Mouse (Mus musculus): Measurements from ENCODE around the gene AU040320. TPM values are rescaled to one million over a fixed set of nuclear protein-coding genes. Genes with fewer than 3 reads are reported as not detected.

Gene AU040320
- polyA plus RNA-seq, 1 experiment, result 20.9 TPM

DNA sequence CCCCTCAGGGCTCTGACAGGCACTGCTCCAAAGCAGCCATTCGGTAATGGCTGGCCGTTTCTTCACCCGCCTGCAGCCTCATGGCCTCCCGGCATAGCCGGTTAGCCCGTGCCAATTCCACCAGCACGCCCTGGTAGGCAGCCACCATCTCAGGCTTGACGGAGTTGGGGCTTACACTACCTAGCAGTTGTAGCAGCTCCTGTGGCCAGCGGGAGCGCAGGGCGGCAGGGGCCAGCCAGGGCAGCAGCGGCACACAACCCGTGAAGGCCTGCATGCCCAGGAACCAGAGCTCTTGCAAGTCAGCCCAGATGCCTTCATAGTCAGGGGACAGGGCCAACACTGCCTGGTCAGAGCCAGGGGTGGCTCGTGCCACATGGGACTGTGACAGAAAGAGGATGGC is 8.5 kb upstream of the AU040320 start:
- TF ChIP-seq GATA1 (IDR thresholded peaks at IDR 0.05; ENCODE audit: low read length), result no peak

DNA sequence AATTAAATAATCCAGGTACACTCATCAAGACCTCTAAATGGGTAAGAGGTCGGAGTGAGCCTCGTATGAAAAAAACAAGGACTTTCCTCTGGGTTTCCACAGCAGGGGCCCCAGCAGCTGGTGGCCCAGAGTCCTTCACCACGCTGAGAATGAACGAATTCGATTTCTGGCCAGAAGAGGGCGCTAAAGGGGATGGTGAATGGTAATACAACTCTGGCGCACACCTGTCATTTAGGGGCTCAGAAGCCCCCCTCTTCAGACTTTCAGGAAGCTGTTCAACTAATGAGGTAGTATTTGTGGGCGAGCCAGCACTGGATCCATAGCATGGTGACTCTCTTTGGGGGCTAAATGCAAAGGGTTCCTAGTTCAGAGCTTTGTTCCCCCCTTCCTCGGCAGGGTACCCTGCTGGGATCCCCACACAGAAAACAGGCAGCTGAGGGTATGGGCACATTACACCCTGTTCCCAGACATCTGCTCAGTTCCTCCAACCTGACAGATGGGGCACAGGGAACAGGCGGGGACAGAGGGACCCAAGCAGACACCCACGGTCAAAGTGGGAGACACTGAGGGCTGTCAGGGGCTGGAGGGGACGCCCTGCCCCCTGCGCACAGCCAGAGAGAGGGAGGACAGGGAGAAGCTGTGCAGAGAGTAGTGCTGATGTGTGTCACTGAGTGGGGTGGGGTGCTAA is 7.7 kb upstream of the AU040320 start:
- TF ChIP-seq GATA1 (IDR thresholded peaks at IDR 0.05; ENCODE audit: low read length), result no peak

DNA sequence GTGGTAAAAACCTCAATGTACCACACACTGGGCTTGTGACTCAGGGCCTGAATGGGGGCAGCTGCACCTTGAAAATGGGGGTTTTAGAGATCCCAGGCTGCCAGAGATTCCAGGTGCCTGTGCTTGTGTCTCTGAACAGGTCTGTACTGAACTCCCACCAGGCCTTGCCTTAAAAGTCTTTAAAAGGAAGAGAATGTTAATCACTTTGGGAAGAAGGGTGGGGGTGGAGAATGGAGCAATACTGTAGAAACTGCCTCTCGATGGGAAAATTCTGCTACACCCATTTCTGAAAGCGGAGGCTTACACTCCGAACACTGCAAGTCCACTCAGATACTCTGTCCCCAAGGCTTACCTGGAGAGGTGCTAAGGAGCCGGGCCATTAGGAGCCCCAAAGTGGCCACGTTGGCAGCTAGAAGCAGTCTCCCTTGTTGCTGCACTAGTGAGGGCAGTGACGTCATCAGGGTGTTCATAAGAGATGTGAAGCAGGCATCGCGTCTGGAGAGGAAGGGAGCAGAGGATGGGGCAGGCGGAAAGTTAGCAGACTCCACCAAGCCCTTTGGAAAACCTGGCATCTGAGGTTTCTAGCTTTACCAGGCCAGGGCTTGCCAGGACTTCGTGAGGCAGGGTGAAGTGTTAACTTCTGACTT is 7.0 kb upstream of the AU040320 start:
- TF ChIP-seq GATA1 (IDR thresholded peaks at IDR 0.05; ENCODE audit: low read length), result no peak

DNA sequence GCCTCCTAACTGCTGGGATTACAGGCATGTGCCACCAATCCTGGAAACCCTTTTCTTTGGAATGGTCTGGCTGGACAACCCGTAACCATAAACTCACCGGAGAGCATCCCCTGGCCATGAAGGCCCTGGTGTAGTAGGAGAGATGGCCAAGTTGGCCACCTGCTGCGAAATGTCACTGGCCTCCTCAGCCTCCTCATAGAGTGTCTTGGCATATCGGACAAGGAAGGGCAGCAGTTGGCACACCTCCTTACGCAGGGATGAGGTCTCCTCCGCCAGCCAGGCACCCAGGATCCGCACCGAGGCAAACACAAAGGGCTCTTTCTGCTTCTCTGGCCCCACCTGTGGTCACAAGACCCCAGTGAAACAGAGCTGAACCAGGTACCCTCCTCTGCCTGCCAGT is 5.0 kb upstream of the AU040320 start:
- no peak for TF ChIP-seq GATA1 (IDR thresholded peaks at IDR 0.05; ENCODE audit: low read length)

DNA sequence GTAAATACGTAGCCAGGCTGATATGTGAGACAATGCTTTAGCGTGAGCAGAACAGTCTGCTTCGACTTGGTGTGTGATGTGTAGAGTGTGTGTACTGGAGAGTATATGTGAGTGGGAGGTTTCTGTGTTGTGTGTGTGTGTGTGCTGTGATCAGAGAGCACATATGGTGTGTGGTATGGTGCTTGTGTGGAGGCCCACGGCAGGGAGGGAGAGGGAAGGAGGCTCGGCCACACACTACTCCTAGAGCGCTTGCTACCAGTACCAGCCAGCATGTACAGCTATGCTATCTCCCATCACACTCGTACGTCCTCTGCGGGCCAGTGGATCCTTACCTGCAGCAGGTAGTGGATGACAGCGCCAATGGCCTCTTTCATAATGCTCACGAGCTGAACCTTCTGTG is 3.8 kb upstream of the AU040320 start:
- no peak for TF ChIP-seq GATA1 (IDR thresholded peaks at IDR 0.05; ENCODE audit: low read length)

DNA sequence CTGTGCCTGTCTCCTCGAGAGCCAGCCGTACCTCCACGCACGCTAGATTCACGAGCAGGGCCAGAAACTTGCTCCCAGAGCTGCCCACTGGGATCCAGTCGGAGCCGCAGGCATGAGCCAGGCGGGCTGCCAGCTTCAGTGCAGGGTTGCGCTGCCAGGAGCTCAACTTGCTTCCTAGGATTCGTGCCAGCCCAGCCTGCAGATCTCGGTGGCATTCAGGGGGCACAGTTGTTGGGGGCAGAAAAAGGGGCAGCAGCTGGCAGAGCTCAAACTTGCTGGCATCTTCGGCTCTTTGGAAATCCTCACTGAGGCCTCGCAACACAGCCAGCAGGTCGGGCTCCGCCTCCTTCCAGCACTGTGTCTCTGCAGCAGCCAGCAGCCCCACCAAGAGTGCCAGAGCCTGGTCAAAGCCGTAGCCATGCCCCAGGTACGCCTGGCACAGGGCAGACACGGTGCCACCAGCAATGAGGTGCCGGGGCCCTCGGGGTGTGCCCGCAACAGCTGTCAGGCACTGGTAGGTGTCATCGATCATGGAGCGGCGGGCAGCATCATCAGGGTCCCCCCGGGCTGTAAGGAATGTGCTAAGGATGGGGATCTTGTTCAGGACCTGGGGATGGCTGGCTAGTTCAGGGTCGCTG is 3.2 kb upstream of the AU040320 start:
- no peak for TF ChIP-seq GATA1 (IDR thresholded peaks at IDR 0.05; ENCODE audit: low read length)

DNA sequence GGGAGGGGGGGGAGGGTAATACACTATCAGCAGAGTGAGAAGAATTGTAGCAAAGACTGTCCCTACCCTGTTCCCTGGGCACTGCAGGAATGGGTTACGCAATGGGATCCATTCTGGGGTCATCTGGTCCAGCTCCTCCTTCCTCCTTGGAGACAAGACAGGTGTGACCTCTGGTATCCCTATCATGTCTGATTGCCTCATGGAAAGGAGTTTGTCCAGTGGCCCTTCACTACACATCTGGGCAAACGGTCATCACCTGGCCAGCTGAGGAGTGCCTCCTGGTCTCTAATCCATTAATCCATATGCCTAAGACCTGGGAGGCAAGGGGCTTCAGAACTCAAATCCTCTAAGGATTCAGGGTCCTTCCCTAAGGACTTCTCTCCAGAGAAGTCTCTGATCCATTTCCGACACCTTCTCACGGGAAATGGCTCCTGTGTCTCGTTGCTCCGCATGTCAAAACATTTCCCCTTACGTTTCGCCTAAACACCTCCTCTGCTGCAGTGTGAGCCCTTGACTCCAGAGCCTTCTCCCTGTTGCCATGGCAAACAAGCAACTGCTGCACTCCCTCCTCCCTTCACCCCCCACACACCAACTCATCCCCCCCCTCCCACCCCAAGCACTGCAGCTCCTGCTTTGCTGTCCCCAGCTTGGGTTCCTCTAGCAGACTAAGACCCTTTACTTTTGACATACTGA is 2.3 kb upstream of the AU040320 start:
- TF ChIP-seq GATA1 (IDR thresholded peaks at IDR 0.05; ENCODE audit: low read length), result no peak

DNA sequence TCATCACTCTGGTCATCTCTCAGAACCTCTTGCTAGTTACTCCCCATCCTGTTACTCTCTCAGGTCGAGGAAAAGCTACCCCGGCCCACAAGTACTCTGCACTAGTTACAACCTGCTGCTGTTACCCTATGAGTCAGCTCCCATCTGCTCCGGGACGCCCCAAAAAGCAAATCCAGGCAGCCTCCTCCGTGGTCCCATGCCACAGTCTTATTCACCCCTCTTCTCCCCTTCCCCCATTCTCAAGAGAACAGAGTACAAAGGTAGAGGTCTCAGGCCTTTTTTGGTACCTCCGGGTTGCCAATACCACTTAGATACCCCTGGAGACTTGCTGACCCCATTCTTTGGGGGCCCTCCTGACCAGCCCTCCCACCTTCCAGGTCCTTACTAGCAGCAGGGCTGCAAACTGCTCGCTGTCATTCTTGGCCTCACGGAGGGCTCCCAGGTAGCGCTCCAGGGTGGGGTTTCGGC is 1.8 kb upstream of the AU040320 start:
- TF ChIP-seq GATA1 (IDR thresholded peaks at IDR 0.05; ENCODE audit: low read length), result no peak

DNA sequence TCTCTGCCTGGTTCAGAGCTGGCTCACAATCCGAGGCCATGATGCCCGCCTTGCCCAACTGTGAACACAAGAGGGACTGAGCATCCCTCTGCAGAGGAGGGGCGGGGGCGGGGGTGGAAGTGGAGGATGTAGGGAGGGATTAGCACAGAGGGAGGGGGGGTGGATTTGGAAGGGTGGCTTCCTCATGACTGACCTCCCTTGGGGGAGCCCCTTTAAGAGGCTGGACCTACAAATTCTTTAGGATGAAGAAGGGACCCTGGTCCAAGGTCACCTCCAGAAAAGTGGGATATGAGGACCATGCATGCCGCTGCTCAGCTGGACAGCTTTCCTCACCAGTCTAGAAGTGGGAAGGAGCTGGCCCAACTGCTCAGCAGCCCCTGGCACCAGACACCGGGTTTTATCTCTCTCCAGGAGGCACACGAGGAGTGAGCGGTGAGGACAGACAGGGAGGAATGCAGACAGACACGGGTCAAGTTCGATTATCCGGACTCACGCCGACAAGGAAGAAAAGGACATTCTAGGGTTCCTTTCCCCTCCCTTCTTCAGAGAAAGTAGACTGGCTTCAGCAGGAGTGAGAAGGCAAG is 1.2 kb upstream of the AU040320 start:
- TF ChIP-seq GATA1 (IDR thresholded peaks at IDR 0.05; ENCODE audit: low read length), result no peak

DNA sequence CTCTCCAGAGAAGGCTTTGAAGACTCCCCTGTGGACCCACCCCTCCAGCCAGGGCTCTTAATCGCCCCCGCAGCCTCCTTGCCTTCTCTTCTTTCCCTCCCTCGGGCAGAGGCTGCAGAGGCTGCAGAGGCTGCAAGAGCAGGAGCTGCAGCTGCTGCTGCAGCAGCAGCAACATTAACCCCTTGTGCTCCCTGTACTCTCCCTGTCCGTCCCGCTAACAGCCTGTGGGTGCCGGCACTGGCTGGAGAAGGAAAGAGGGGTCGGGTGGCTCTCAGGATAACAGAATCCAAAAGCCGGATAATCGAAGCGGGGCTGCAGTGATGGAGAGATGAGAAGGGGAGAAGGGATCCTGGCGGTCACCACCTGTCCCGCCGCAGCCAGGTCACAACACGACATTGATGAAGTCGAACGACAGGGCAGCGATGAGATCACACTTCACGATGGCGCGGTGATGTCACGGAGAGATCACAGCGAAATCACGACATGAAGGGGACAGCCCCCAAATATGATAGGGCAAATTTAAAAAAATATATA is 669 bp upstream of the AU040320 start:
- no peak for TF ChIP-seq GATA1 (IDR thresholded peaks at IDR 0.05; ENCODE audit: low read length)

DNA sequence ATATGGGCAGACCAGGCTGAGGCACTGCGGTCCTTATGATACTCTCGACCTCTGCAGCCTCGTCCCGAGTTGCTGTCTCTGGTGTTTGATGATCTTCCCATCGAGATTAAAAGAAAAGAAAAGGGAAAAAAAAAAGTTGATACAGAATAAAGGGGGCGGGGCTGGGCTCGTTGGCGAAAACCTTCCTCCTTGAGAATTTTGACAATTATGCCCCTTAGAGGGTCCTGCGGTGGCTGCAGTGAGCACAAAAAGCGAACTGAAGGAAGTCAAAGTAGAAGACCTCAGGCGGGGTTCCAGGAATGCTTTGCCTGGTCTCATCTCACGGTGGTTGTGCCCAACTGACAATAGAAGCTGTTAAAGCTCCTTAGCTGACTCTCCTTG is 877 bp downstream of the AU040320 start:
- TF ChIP-seq GATA1 (IDR thresholded peaks at IDR 0.05; ENCODE audit: low read length), result no peak

DNA sequence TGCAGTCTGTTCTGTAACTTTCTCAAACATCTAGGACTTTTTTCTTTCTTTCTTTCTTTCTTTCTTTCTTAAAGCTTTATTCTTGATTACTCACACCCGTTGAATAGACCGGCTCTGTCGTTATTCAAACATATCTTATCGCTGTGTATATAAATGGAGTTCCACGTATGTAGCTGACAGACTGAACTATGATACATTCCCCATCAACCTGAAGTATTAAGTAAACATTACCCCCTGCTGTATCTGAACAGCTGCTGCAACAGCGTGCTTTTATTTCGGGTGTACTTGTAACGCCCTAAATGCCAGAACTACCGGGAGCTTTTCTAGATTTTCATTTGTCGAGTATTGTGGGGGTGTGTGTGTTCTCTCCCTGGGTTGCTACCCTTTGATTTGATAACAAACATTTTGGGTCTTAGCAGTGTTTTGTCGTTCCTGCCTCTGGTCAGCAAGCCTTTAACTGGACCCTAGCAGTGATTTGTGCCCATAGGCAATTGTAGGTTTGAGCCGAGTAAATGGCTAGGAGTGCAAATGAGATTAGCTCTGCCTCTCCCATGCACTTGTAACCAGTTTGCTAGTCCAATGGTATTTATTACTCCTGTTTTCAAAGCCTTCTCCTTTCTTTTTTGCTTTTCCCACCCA is 1.5 kb downstream of the AU040320 start:
- TF ChIP-seq GATA1 (IDR thresholded peaks at IDR 0.05; ENCODE audit: low read length), result no peak

DNA sequence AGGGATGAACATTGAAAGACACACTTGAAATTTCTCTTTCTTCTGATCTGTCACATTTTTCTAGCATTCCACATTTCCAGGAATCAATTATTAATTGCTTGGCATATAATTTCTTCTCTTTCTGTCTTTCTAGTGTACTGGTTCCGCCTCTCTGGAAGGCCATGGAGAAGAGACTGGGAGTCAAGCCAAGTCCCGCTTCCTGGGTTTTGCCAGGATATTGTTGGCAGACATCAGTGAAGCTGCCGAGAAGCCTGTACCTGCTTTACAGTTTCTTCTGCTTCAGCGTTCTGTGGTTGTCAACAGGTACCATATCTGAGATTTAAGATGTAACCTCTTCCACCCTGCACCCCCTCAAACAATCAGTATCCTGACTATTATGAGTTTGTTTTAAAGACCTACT is 3.4 kb downstream of the AU040320 start:
- no peak for TF ChIP-seq GATA1 (IDR thresholded peaks at IDR 0.05; ENCODE audit: low read length)

DNA sequence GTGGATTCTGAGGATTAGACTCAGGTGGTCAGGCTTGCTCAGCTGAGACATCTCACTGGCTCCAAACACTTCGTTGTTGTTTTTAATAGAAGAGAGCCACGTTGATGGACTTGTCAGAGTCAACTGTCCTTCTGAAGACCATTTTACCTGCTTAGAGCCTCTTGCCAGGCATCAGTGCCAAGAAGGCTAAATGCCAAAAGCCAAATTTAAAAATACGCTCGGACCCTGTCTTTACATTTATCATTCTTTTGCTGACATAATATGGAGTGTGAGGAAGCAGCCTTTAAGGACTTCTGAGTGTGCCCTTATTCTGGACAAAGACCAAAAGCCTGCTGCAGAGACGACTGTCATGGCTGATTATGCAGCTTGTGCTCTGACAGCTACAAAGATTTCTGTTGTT is 5.0 kb downstream of the AU040320 start:
- no peak for TF ChIP-seq GATA1 (IDR thresholded peaks at IDR 0.05; ENCODE audit: low read length)

DNA sequence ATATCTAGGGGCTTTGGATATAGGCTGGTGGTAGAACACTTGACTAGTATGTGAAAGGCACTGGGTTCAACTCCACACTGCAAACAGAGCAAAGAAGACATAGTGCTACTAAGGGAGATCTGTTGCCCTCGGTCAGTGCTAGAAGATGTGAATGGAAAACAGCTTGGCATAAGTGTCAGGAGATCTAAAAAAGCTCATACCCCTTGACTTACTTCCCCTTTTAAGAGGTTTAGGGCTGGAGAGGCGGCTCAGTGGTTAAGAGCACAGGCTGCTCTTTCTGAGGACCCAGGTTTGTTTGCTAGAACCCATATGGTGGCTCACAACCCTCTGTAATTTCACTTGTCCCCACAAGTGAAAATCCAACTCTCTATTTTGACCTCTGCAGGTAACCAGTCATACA is 6.1 kb downstream of the AU040320 start:
- no peak for TF ChIP-seq GATA1 (IDR thresholded peaks at IDR 0.05; ENCODE audit: low read length)
